Mouse (Mus musculus) megakaryocyte-erythroid progenitor cell, adult 5 weeks (primary cell): ENCODE measurements around the gene Sccpdh. TPM values are rescaled to one million over a fixed set of nuclear protein-coding genes. Genes with fewer than 3 reads are reported as not detected.

Experiments used
- polyA plus RNA-seq: library from polyadenylated mRNA; stranded (reverse); fragments of >175 nt; gene quantifications from 2 replicates; pipeline ENCODE4 v1.2.3, GENCODE M21; 2012

Sccpdh gene
- polyA plus RNA-seq, result 3.4 and 3.5 TPM in 2 replicates

DNA sequence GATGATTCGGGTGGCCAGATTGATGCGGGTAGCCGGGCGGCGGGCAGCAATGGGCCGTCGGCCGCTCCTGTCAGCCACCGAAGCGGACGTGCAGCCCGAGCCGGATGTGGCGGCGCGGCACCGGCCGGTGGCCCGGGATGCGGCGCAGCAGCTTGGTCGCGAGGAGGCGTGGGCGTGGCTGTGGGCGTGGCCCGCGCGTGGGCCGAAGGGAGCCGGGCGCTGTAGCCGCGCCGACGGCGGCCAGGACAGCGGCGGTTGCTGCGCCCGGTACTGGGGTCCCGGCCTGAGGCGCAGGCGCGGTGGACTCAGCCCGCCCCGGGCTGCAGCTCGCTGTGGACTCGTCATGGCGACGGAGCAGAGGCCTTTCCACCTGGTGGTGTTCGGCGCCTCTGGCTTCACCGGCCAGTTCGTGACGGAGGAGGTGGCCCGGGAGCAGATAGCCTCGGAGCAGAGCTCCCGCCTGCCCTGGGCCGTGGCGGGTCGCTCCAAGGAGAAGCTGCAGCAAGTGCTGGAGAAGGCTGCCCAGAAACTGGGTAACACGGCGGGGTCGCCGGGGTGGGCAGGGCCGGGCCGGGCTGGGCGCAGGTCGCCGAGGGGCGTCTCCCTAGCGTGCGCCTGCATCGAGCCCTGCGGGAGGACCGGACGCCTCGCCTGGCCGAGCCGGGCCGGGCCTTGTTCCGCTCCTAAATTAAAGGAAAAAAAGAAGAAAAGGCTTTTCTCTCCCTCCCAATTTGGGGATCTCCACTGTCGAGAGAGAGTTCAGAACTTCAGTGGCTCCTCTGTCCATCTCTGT lies at the start of gene Sccpdh:
Gene Sccpdh, plus strand, starts transcription at position 198 of the 793 bp plus-strand sequence.

Other genes starting within 250 kb of the Sccpdh start
- gene Smyd3, start 150.2 kb upstream of the Sccpdh start, polyA plus RNA-seq, result 5.0 and 8.7 TPM in 2 replicates
- gene Tfb2m, start 121.9 kb upstream of the Sccpdh start, polyA plus RNA-seq, result 9.4 and 10.5 TPM in 2 replicates
- 12.8 and 15.1 TPM in 2 replicates for gene Cnst, start 121.8 kb upstream of the Sccpdh start, polyA plus RNA-seq
- not detected in 2 replicates for gene Kif28, start 77.1 kb downstream of the Sccpdh start, polyA plus RNA-seq
- 0.18 TPM in 1 of 2 replicates, not detected in the other for gene Gm10518, start 135.2 kb downstream of the Sccpdh start, polyA plus RNA-seq
- 23.8 and 47.6 TPM in 2 replicates for gene Ahctf1, start 135.5 kb downstream of the Sccpdh start, polyA plus RNA-seq